Mouse (Mus musculus) erythroblast, embryonic 14.5 days (primary cell): ENCODE measurements around the gene Ptpru.

Source experiments
- GATA1 ChIP-seq: IDR thresholded peaks from 2 replicates; pipeline ENCODE4 v1.6.1; 2012; ENCODE audit warnings: low read length, inconsistent platforms, mixed read lengths
- TAL1 ChIP-seq: IDR thresholded peaks from 3 replicates; pipeline ENCODE4 v1.6.1; 2012; ENCODE audit warnings: low read length, inconsistent platforms, mixed read lengths

DNA sequence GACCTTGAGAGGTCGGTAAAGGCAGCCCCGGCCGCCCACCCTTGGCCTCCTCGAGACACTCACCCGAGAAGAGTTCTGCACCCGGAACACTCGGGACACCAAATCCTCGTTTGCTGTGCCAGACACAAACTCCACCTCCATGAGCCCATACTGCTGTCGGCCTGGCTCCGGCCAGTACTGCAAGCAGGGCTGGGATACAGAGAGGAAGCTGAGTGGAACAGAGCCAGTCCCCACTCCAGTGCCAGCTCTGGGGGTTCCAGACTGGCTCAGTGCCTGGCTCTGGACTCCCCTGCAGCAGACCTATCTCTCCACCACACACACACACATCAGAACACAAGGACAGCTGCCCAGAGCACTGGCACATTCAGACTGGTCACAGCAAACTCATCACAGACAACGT, 66.7 kb downstream of the Ptpru start:
- TF ChIP-seq GATA1 = no peak
- no peak for TF ChIP-seq TAL1
